Mouse (Mus musculus) midbrain, embryonic 13.5 days (tissue): ENCODE data around the gene Gmeb2. TPM values are rescaled to one million over a fixed set of nuclear protein-coding genes. Genes with fewer than 3 reads are reported as not detected.
A peak's percentile ranks its signal among the peaks of the same experiment; 100 is the strongest.

Experiments used
- ATAC-seq: fragments of 200-750 bp; cut with Nextera tagmentation; 2 replicates; pipeline ENCODE4 v1.8.0; 2017; ENCODE audit warnings: mild to moderate bottlenecking, moderate TSS enrichment, moderate library complexity
- H3K27ac ChIP-seq: fragments of 300-500 bp; sonication (generic); 2 replicates; pipeline ENCODE4 v1.5.1; 2015; ENCODE audit warnings: inconsistent platforms, mild to moderate bottlenecking, moderate library complexity
- H3K27me3 ChIP-seq: fragments of 300-500 bp; sonication (generic); 2 replicates; pipeline ENCODE4 v1.6.1; 2015; ENCODE audit warnings: mild to moderate bottlenecking, inconsistent platforms
- H3K36me3 ChIP-seq: fragments of 300-500 bp; sonication (generic); 2 replicates; pipeline ENCODE4 v1.6.1; 2015; ENCODE audit warnings: mild to moderate bottlenecking, inconsistent platforms
- H3K4me1 ChIP-seq: fragments of 300-500 bp; sonication (generic); replicated peaks from 2 replicates; pipeline ENCODE4 v1.6.1; 2015; ENCODE audit warnings: inconsistent platforms
- H3K4me2 ChIP-seq: fragments of 300-500 bp; sonication (generic); replicated peaks from 2 replicates; pipeline ENCODE4 v1.6.1; 2015; ENCODE audit warnings: moderate library complexity, mild to moderate bottlenecking, inconsistent platforms
- H3K4me3 ChIP-seq: fragments of 300-500 bp; sonication (generic); replicated peaks from 2 replicates; pipeline ENCODE4 v1.5.1; 2015; ENCODE audit warnings: mild to moderate bottlenecking, inconsistent platforms
- H3K9ac ChIP-seq: fragments of 300-500 bp; sonication (generic); replicated peaks from 2 replicates; pipeline ENCODE4 v1.6.1; 2015; ENCODE audit warnings: mild to moderate bottlenecking, inconsistent platforms
- H3K9me3 ChIP-seq: fragments of 300-500 bp; sonication (generic); 2 replicates; pipeline ENCODE4 v1.6.1; 2016; ENCODE audit warnings: mild to moderate bottlenecking, inconsistent platforms
- WGBS: fragments of 180-500 bp; shearing (Covaris S2); methylation state at CpG from one replicate; pipeline ENCODE4 v1.1.7; 2015; 5-methylcytosine and 5-hydroxymethylcytosine counted together
- polyA plus RNA-seq: library from polyadenylated mRNA; unstranded; fragments of >200 nt; fragmentation: Nextera tagmentation; extraction: Ambion mirVana; gene quantifications from 2 replicates; pipeline ENCODE4 v1.2.1, GENCODE M21; 2015

Gmeb2 gene
- polyA plus RNA-seq, 1 experiment from 2014 or later = 19.7 TPM

GRCm38 (mm10) chr2:181272092-181272491 is 15.7 kb downstream of the Gmeb2 start:
- Histone ChIP-seq H3K9me3 (no peaks in the 10 kb centered on the region), H3K4me2 (no peak overlapping the region), H3K27ac (no peak overlapping the region), H3K4me1 (no peaks in the 10 kb centered on the region), H3K4me3 (no peak overlapping the region), H3K27me3 (no peaks in the 10 kb centered on the region), H3K9ac (no peak overlapping the region), H3K36me3 (peaks cover 74% of the 10 kb centered on the region)
- no peak for ATAC-seq
- WGBS = 95% methylated on average over 2 of the region's 2 CpGs

DNA sequence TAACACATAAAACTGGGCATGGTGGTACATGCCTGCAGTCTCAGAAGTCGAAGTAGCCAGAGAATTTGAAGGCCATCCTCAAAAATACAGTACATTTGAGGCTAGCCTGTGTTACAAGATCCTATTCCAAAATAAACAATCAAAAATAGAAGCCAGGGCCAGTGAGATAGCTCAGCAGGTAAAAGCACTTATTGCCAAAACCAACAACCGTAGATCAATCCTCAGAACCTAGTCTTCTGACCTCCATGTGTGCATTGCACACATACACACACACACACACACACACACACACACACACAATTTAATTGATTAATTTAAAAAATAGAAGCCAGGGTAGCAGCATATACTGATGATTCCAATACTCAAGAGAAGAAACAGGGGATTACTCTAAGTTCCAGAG is 21.0 kb downstream of the Gmeb2 start:
- Histone ChIP-seq H3K9ac (no peak overlapping the region), H3K4me1 (no peaks in the 10 kb centered on the region), H3K4me3 (no peak overlapping the region), H3K4me2 (no peak overlapping the region), H3K27me3 (no peaks in the 10 kb centered on the region), H3K36me3 (peaks cover 84% of the 10 kb centered on the region), H3K27ac (no peak overlapping the region), H3K9me3 (no peaks in the 10 kb centered on the region)
- ATAC-seq = no peak
- 97% methylated on average over 2 of the region's 2 CpGs for WGBS

DNA sequence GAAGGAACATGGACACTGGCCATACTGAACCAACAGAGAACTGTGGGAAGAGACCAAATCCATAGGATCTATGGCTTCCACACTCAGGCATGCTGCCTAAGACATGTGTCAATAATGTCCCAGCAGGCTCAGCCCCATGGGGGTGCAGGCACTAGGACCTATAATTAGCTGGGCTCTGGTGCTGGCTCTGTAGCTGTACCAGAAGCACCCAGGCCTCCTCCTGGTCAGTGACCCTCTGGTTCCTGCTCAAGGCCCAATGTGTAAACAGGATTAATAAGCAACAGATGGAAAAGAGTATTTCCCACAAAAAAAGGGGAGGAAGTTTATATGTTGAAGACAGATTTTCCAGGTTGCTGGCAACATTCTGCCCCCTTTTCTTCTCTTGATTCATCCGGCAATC is 34.6 kb downstream of the Gmeb2 start:
- H3K9ac ChIP-seq = no peak overlapping the region

DNA sequence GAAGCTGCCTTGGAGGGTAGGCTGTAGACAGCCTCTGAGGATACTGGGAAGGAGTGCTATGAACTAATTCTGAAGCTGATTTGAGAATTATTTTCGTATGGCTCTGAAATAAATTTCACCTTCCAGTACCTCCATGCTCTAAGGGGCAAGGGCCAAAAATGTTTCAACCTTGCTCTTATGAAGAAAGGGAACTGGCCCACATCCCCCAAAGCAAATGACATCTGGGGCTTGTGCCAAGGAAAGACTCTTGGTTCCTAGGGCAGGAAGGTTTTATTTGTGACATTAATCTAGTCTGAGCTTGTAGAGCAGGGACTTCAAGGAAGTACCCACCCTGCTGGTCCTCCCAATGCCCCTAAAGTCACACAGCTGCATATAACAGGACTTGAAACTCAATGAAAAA is 36.0 kb downstream of the Gmeb2 start:
- peaks cover 61% of the 10 kb centered on the region for H3K36me3 ChIP-seq
- ATAC-seq = no peak
- WGBS = 84% methylated on average over 1 of the region's 1 CpGs

More for the DNA sequence above, 34.6 kb downstream of the Gmeb2 start:
- peaks cover 73% of the 10 kb centered on the region for H3K36me3 ChIP-seq
- H3K9me3 ChIP-seq = no peaks in the 10 kb centered on the region
- H3K4me3 ChIP-seq = no peak overlapping the region
- H3K4me2 ChIP-seq = no peak overlapping the region
- H3K27me3 ChIP-seq = no peaks in the 10 kb centered on the region
- H3K4me1 ChIP-seq = no peaks in the 10 kb centered on the region
- H3K27ac ChIP-seq = no peak overlapping the region
- ATAC-seq = no peak
- 95% methylated on average over 1 of the region's 1 CpGs for WGBS

DNA sequence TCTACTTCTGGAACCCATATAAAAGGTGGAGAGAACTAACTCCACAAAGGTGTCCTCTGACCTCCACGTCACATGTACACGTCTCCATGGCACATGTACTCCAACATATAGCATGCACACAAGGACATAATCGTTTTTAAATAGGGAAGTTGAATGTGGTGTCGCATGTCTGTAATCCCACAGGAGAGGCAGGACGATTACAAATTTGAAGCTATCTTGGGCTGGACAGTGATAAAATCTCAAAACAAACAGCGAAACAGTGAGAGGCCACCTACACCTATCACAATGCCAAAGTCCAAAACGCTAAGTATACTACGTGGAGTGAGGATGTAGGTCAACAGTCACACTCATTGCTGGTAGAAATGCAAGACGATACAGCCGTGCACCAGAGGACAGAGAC is 38.6 kb downstream of the Gmeb2 start:
- Histone ChIP-seq H3K4me2 (no peak overlapping the region), H3K9me3 (no peaks in the 10 kb centered on the region), H3K4me1 (no peaks in the 10 kb centered on the region), H3K27ac (no peak overlapping the region), H3K36me3 (peaks cover 38% of the 10 kb centered on the region), H3K27me3 (no peaks in the 10 kb centered on the region), H3K9ac (no peak overlapping the region), H3K4me3 (no peak overlapping the region)
- ATAC-seq = no peak
- WGBS = 92% methylated on average over 10 of the region's 10 CpGs

More for the DNA sequence above, 36.0 kb downstream of the Gmeb2 start:
- no peak overlapping the region for H3K27ac ChIP-seq
- H3K4me1 ChIP-seq = no peaks in the 10 kb centered on the region
- no peak overlapping the region for H3K9ac ChIP-seq
- H3K27me3 ChIP-seq = no peaks in the 10 kb centered on the region
- no peak overlapping the region for H3K4me2 ChIP-seq
- H3K9me3 ChIP-seq = no peaks in the 10 kb centered on the region
- no peak overlapping the region for H3K4me3 ChIP-seq

GRCm38 (mm10) chr2:181245031-181245430 is 42.8 kb downstream of the Gmeb2 start:
- Histone ChIP-seq H3K36me3 (no peaks in the 10 kb centered on the region), H3K27ac (no peak overlapping the region), H3K4me3 (no peak overlapping the region), H3K9me3 (no peaks in the 10 kb centered on the region), H3K9ac (no peak overlapping the region), H3K4me1 (peaks cover 7% of the 10 kb centered on the region; the same call in 1 of the 2 replicates), H3K4me2 (no peak overlapping the region), H3K27me3 (no peaks in the 10 kb centered on the region)
- 30% methylated on average over 2 of the region's 2 CpGs for WGBS
- ATAC-seq = no peak

- ATAC-seq = no peak
- H3K9me3 ChIP-seq = no peaks in the 10 kb centered on the region
- H3K4me1 ChIP-seq = peaks cover 7% of the 10 kb centered on the region; the same call in 1 of the 2 replicates
- no peaks in the 10 kb centered on the region for H3K27me3 ChIP-seq
- H3K36me3 ChIP-seq = no peaks in the 10 kb centered on the region
- no peak overlapping the region for H3K27ac ChIP-seq
- H3K4me3 ChIP-seq = no peak overlapping the region
- H3K4me2 ChIP-seq = no peak overlapping the region
- WGBS = 34% methylated on average over 11 of the region's 11 CpGs
- no peak overlapping the region for H3K9ac ChIP-seq
These were observed 44.0 kb downstream of the Gmeb2 start for GRCm38 (mm10) chr2:181243706-181244394.

DNA sequence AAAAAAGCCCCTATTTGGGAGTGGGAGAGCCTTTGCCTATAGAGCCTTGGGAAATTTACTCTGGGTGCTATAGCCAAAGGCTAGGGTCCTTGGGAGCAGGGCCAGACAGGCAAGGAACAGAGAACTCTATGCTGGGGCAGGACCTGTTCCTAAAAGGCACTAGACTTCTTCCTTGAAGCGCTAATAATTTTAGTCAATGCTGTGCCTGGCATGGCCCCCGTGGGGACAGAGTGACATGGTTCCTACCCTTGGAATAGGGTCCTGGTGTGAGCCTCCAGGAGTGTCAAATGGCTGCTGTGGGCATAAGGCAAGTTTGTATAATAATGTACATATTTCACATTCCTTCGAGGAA is 45.5 kb downstream of the Gmeb2 start:
- peak overlapping the region; percentile 41 for H3K4me2 ChIP-seq
- ATAC-seq = no peak
- H3K9me3 ChIP-seq = no peaks in the 10 kb centered on the region
- H3K9ac ChIP-seq = no peak overlapping the region
- H3K27ac ChIP-seq = no peak overlapping the region
- H3K4me1 ChIP-seq = peaks cover 7% of the 10 kb centered on the region; the same call in 1 of the 2 replicates
- H3K4me3 ChIP-seq = no peak overlapping the region
- WGBS = 75% methylated on average over 3 of the region's 3 CpGs
- no peaks in the 10 kb centered on the region for H3K36me3 ChIP-seq
- H3K27me3 ChIP-seq = no peaks in the 10 kb centered on the region

DNA sequence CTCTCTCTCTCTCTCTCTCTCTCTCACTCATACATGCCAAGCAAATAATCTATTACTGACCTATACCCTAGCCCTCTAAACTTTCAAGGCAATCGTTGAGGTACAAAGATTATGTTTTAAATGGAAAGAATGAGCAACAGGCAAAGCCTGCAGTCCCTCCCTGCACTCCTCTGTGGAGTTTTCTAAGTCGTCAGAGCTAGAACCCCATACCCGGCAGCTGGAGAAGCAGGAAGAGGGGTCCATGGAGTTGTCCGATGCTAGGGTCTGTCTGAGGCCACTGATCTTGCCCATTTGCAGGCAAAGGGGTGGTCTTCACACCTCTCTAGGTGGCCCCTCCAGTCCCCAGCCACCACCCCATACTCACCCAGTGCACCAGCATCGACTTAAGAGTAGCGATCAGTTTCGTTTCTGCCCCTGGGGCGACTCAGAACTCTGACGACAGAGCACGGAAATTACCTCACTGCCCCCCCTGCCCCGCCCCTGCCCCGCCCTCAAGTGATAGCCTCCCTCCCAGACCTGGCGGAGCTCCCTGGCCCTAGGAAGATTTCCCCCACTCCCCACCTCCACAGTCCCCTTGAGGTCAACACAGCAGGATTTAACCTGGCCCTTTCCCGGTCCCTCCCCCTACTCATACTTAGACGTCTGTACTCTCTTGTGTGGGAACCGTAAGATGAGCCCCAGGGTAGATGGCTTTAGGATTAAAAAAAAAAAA is 46.1 kb downstream of the Gmeb2 start, which contains the start of gene Helz2:
Helz2 (minus strand) TSS at position 426 of the 712 bp plus-strand sequence.
- H3K27me3 ChIP-seq = no peaks in the 10 kb centered on the region
- H3K9me3 ChIP-seq = no peaks in the 10 kb centered on the region
- H3K4me1 ChIP-seq = peaks cover 7% of the 10 kb centered on the region; the same call in 1 of the 2 replicates
- no peaks in the 10 kb centered on the region for H3K36me3 ChIP-seq
- peak within 1 kb of the TSS; percentile 41 for H3K4me2 ChIP-seq
- WGBS = 12% methylated on average over 16 of the region's 16 CpGs
- H3K9ac ChIP-seq = no peak within 1 kb of the TSS
- H3K27ac ChIP-seq = no peak within 1 kb of the TSS
- no peak for ATAC-seq
- 0 out of 2 replicates have a peak within 1 kb of the TSS, but pooled peaks have one; percentile 11 for H3K4me3 ChIP-seq

DNA sequence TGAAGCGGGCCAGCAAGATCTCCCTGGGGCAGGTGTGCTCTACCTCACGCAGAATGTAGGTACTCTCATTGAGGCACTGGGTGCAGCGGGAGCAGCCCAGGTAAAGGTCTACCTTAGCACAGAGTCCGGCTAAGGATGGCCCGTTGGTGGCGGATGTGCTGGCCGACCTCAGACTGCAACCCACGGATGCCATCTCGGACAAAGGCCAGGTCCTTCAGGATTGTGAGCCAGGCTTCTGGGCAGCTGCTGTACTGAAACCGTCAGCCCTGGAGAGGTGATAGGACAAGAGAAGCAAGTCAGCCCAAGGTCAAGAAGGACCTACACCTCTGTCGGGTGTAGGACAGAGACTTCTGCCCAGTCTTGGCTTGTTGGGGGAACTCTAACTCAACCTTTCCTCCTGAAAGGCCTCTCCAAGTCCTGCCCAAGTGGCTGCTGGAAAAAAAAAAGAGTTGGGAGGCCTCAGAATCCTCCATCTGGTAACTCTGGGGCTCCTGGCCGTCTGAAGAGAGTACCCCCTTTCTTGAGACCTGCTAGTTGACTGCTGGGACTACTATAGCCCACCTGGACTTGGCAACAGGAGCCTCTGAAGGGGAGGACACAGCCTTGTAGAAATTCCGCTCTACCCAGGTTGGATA is 46.9 kb downstream of the Gmeb2 start:
- no peak overlapping the region for H3K4me3 ChIP-seq
- no peaks in the 10 kb centered on the region for H3K27me3 ChIP-seq
- H3K9ac ChIP-seq = no peak overlapping the region
- no peaks in the 10 kb centered on the region for H3K9me3 ChIP-seq
- H3K27ac ChIP-seq = no peak overlapping the region
- 91% methylated on average over 13 of the region's 13 CpGs for WGBS
- H3K4me1 ChIP-seq = peaks cover 7% of the 10 kb centered on the region; the same call in 1 of the 2 replicates
- H3K36me3 ChIP-seq = no peaks in the 10 kb centered on the region
- ATAC-seq = no peak
- no peak overlapping the region for H3K4me2 ChIP-seq

GRCm38 (mm10) chr2:181239261-181239660 is 48.6 kb downstream of the Gmeb2 start:
- Histone ChIP-seq H3K4me2 (no peak overlapping the region), H3K4me3 (no peak overlapping the region), H3K9me3 (no peaks in the 10 kb centered on the region), H3K36me3 (no peaks in the 10 kb centered on the region), H3K27me3 (no peaks in the 10 kb centered on the region), H3K27ac (no peak overlapping the region), H3K9ac (no peak overlapping the region), H3K4me1 (peaks cover 7% of the 10 kb centered on the region; the same call in 1 of the 2 replicates)
- 97% methylated on average over 9 of the region's 9 CpGs for WGBS
- ATAC-seq = no peak

GRCm38 (mm10) chr2:181238861-181239260 is 49.0 kb downstream of the Gmeb2 start:
- no peaks in the 10 kb centered on the region for H3K36me3 ChIP-seq
- 78% methylated on average over 2 of the region's 2 CpGs for WGBS
- no peak overlapping the region for H3K27ac ChIP-seq
- H3K27me3 ChIP-seq = no peaks in the 10 kb centered on the region
- ATAC-seq = no peak
- no peak overlapping the region for H3K4me2 ChIP-seq
- H3K9ac ChIP-seq = no peak overlapping the region
- no peaks in the 10 kb centered on the region for H3K9me3 ChIP-seq
- H3K4me1 ChIP-seq = peaks cover 7% of the 10 kb centered on the region; the same call in 1 of the 2 replicates
- H3K4me3 ChIP-seq = no peak overlapping the region
